Comparison of ENCODE assay signal across 8 mouse cellular contexts in the genomic region with DNA sequence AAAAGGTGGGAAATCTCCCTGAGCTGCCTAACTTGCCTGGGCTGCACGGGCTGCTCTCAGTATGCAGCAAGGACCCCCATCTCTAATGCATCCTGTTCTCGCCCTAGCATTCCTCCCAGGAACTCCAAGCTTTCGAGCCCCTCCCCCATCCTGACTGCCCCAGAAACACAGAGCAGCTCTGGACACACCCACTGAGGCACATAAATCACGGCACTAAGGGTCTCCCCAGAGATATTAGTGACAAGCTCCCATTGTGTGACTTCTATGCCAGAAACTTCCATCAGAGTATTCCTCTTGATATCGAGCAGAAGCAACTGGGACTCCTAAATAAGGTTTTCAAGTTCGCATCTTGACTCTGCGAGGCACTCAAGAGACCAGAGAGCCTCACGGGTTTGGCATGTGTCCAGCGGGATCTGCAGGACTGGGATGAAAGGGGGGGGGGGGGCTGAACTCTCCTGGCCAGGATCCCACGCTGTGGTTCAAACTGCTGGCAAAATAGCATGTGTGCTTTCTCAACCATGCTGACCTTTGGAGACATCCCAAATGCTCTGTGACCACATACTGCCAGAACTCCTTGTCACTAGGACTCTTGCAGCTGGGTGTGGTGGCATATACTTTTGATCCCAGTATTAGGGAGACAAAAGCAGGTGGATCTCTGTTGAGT.
DNase-seq lines count a peak whose midpoint lies in the region; ATAC-seq and TF ChIP-seq lines count a peak whose summit lies in the region.

No protein-coding gene starts in this region.

- H3K4me2 ChIP-seq in forebrain, embryonic 12.5 days: peak overlapping the region; percentile 22; the same call in 1 of the 2 replicates
- H3K4me2 ChIP-seq in forebrain, embryonic 15.5 days (replicated peaks): no peak overlapping the region
- peak overlapping the region; percentile 14; the same call in 1 of the 2 replicates for H3K4me2 ChIP-seq in heart, postnatal 0 days (ENCODE audit: low read depth, low read length)
- no peak overlapping the region for H3K4me2 ChIP-seq in neural tube, embryonic 15.5 days

- no peak overlapping the region for H3K4me3 ChIP-seq in forebrain, embryonic 12.5 days (replicated peaks)
- H3K4me3 ChIP-seq in forebrain, embryonic 15.5 days: no peak overlapping the region
- H3K4me3 ChIP-seq in heart, postnatal 0 days (ENCODE audit: low read depth, low read length): no peak overlapping the region
- H3K4me3 ChIP-seq in neural tube, embryonic 15.5 days (replicated peaks): no peak overlapping the region

- peak; percentile 54 for DNase-seq in embryo, embryonic 11.5 days (ENCODE audit: low read depth, low spot score)
- peak; percentile 63 for DNase-seq in heart, postnatal 0 days (ENCODE audit: low spot score)
- peak; percentile 81 to 87 for DNase-seq in kidney, postnatal 4 days
- DNase-seq in thymus, postnatal 36 days: no peak
- no peak for DNase-seq in spleen, postnatal 14 days (ENCODE audit: low spot score in 2 of 2)

- no peaks in the 10 kb centered on the region for H3K9me3 ChIP-seq in forebrain, embryonic 12.5 days
- H3K9me3 ChIP-seq in forebrain, embryonic 15.5 days: no peaks in the 10 kb centered on the region
- no peaks in the 10 kb centered on the region for H3K9me3 ChIP-seq in heart, postnatal 0 days (replicated peaks; ENCODE audit: control insufficient read depth, low read length)
- no peaks in the 10 kb centered on the region for H3K9me3 ChIP-seq in neural tube, embryonic 15.5 days (replicated peaks)

- peak; percentile 41; the same call in 1 of the 2 replicates for ATAC-seq in forebrain, embryonic 12.5 days (ENCODE audit: low FRiP score)
- no peak; the same call in 1 of the 2 replicates for ATAC-seq in forebrain, embryonic 15.5 days (replicated peaks)
- peak; percentile 59 for ATAC-seq in heart, postnatal 0 days (ENCODE audit: insufficient read depth, low read depth)
- ATAC-seq in neural tube, embryonic 15.5 days (ENCODE audit: low FRiP score): peak; percentile 38; the same call in 1 of the 2 replicates

- peaks cover 10% of the 10 kb centered on the region; the same call in 1 of the 2 replicates for H3K27me3 ChIP-seq in forebrain, embryonic 12.5 days
- no peaks in the 10 kb centered on the region for H3K27me3 ChIP-seq in forebrain, embryonic 15.5 days
- H3K27me3 ChIP-seq in heart, postnatal 0 days (ENCODE audit: control insufficient read depth, insufficient read depth, low read length): 0 out of 2 replicates have a peak, but pooled peaks cover 3% of the 10 kb centered on the region
- peaks cover 4% of the 10 kb centered on the region; the same call in 1 of the 2 replicates for H3K27me3 ChIP-seq in neural tube, embryonic 15.5 days (replicated peaks)

- H3K9ac ChIP-seq in forebrain, embryonic 12.5 days: no peak overlapping the region
- H3K9ac ChIP-seq in forebrain, embryonic 15.5 days (replicated peaks): no peak overlapping the region
- H3K9ac ChIP-seq in heart, postnatal 0 days (replicated peaks; ENCODE audit: low read depth, low read length): no peak overlapping the region
- H3K9ac ChIP-seq in neural tube, embryonic 15.5 days (replicated peaks): no peak overlapping the region

- peaks cover 15% of the 10 kb centered on the region for H3K4me1 ChIP-seq in forebrain, embryonic 12.5 days
- H3K4me1 ChIP-seq in forebrain, embryonic 15.5 days: peaks cover 15% of the 10 kb centered on the region
- H3K4me1 ChIP-seq in heart, postnatal 0 days (ENCODE audit: control insufficient read depth, insufficient read depth): peaks cover 21% of the 10 kb centered on the region; the same call in 1 of the 2 replicates
- peaks cover 38% of the 10 kb centered on the region for H3K4me1 ChIP-seq in neural tube, embryonic 15.5 days

- TF ChIP-seq CTCF in heart, postnatal 0 days (IDR thresholded peaks at IDR 0.05; ENCODE audit: low read depth): no peak

- 30% methylated on average over 10 of the region's 10 CpGs for WGBS in forebrain, embryonic 12.5 days
- WGBS in forebrain, embryonic 15.5 days: 12% methylated on average over 10 of the region's 10 CpGs
- WGBS in heart, postnatal 0 days: 5% methylated on average over 10 of the region's 10 CpGs
- 7% methylated on average over 10 of the region's 10 CpGs for WGBS in neural tube, embryonic 15.5 days

- no peak overlapping the region for H3K27ac ChIP-seq in forebrain, embryonic 12.5 days
- H3K27ac ChIP-seq in forebrain, embryonic 15.5 days (replicated peaks): no peak overlapping the region
- peak overlapping the region; percentile 28; the same call in 1 of the 2 replicates for H3K27ac ChIP-seq in heart, postnatal 0 days (ENCODE audit: low read depth)
- no peak overlapping the region for H3K27ac ChIP-seq in neural tube, embryonic 15.5 days (replicated peaks)

- TF ChIP-seq EP300 in heart, postnatal 0 days (IDR thresholded peaks at IDR 0.05; ENCODE audit: low read depth): no peak

- H3K36me3 ChIP-seq in forebrain, embryonic 12.5 days (replicated peaks): no peaks in the 10 kb centered on the region
- no peaks in the 10 kb centered on the region for H3K36me3 ChIP-seq in forebrain, embryonic 15.5 days
- H3K36me3 ChIP-seq in heart, postnatal 0 days (replicated peaks; ENCODE audit: control insufficient read depth, insufficient read depth, low read length): no peaks in the 10 kb centered on the region
- H3K36me3 ChIP-seq in neural tube, embryonic 15.5 days: no peaks in the 10 kb centered on the region

Comparison
In these comparisons a context has a peak if more than half of its experiments do, and no peak if none do; other contexts are left out.
1. H3K4me2 ChIP-seq: peak in forebrain, embryonic 12.5 days (single experiment) and heart, postnatal 0 days (single experiment); none in forebrain, embryonic 15.5 days (single experiment) and neural tube, embryonic 15.5 days (single experiment).
2. DNase-seq: peak in embryo, embryonic 11.5 days (single experiment), heart, postnatal 0 days (single experiment) and kidney, postnatal 4 days (2 of 2); none in thymus, postnatal 36 days (0 of 2) and spleen, postnatal 14 days (0 of 2).